Mouse (Mus musculus): ENCODE results near the gene Fbxl21. TPM values are rescaled to one million over a fixed set of nuclear protein-coding genes. Genes with fewer than 3 reads are reported as not detected.

Gene Fbxl21
- polyA plus RNA-seq, 1 experiment, result 0.20 TPM

GRCm38 (mm10) chr13:56544956-56545355 is 22.7 kb downstream of the Fbxl21 start:
- no peaks in the 10 kb centered on the region for H3K79me2 ChIP-seq (ENCODE audit: control insufficient read depth, insufficient read depth)
- no peak overlapping the region for H3K4me3 ChIP-seq
- H3K27me3 ChIP-seq (ENCODE audit: control insufficient read depth, insufficient read depth, insufficient read length), result peaks cover 5% of the 10 kb centered on the region
- no peak overlapping the region for H3ac ChIP-seq (ENCODE audit: control insufficient read depth, insufficient read length)
- TF ChIP-seq E2F4 (IDR thresholded peaks at IDR 0.05; ENCODE audit: insufficient read depth) (no peak), SRF (IDR thresholded peaks at IDR 0.05; ENCODE audit: control insufficient read depth, insufficient read length, low read depth) (no peak), MYOD1 (IDR thresholded peaks at IDR 0.05; ENCODE audit: control insufficient read depth in 1 of 3, insufficient read length in 2 of 3, low read depth in 2 of 3) (no peak), REST (IDR thresholded peaks at IDR 0.05; ENCODE audit: insufficient read depth, insufficient read length) (no peak), USF1 (IDR thresholded peaks at IDR 0.05; ENCODE audit: low read depth) (no peak), MYOG (IDR thresholded peaks at IDR 0.05; ENCODE audit: control insufficient read depth in 1 of 3, insufficient read depth in 1 of 3, insufficient read length in 2 of 3, low read depth in 2 of 3) (no peak), POLR2AphosphoS2 (IDR thresholded peaks at IDR 0.05; ENCODE audit: insufficient read length, low read depth) (no peak), POLR2A (IDR thresholded peaks at IDR 0.05; ENCODE audit: insufficient read length, low read depth) (no peak), CEBPB (IDR thresholded peaks at IDR 0.05; ENCODE audit: insufficient read depth, poor library complexity, severe bottlenecking) (no peak), MAX (IDR thresholded peaks at IDR 0.05; ENCODE audit: low read depth) (no peak), TCF12 (IDR thresholded peaks at IDR 0.05; ENCODE audit: insufficient read depth, poor library complexity, severe bottlenecking) (no peak), TCF3 (IDR thresholded peaks at IDR 0.05; ENCODE audit: insufficient read length, low read depth) (no peak)
- no peaks in the 10 kb centered on the region for H3K36me3 ChIP-seq (ENCODE audit: control insufficient read depth, insufficient read depth)
- no peak overlapping the region for H3K4me2 ChIP-seq (ENCODE audit: low read depth)

GRCm38 (mm10) chr13:56548401-56548800 is 26.1 kb downstream of the Fbxl21 start, which contains the start of gene Lect2:
Gene Lect2 (minus strand): TSS chr13:56548502.
- Histone ChIP-seq H3K4me2 (ENCODE audit: low read depth) (no peak within 1 kb of the TSS), H3K4me3 (no peak within 1 kb of the TSS), H3K36me3 (ENCODE audit: control insufficient read depth, insufficient read depth) (no peaks in the 10 kb centered on the region), H3K79me2 (ENCODE audit: control insufficient read depth, insufficient read depth) (no peaks in the 10 kb centered on the region), H3K27me3 (ENCODE audit: control insufficient read depth, insufficient read depth, insufficient read length) (peaks cover 5% of the 10 kb centered on the region), H3ac (ENCODE audit: control insufficient read depth, insufficient read length) (no peak within 1 kb of the TSS)
- no peak for TF ChIP-seq REST (IDR thresholded peaks at IDR 0.05; ENCODE audit: insufficient read depth, insufficient read length)
- TF ChIP-seq POLR2AphosphoS2 (IDR thresholded peaks at IDR 0.05; ENCODE audit: insufficient read length, low read depth), result no peak
- TF ChIP-seq E2F4 (IDR thresholded peaks at IDR 0.05; ENCODE audit: insufficient read depth), result no peak
- TF ChIP-seq MYOG (IDR thresholded peaks at IDR 0.05; ENCODE audit: control insufficient read depth in 1 of 3, insufficient read depth in 1 of 3, insufficient read length in 2 of 3, low read depth in 2 of 3), result no peak
- TF ChIP-seq POLR2A (IDR thresholded peaks at IDR 0.05; ENCODE audit: insufficient read length, low read depth), result no peak
- TF ChIP-seq CEBPB (IDR thresholded peaks at IDR 0.05; ENCODE audit: insufficient read depth, poor library complexity, severe bottlenecking), result no peak
- no peak for TF ChIP-seq USF1 (IDR thresholded peaks at IDR 0.05; ENCODE audit: low read depth)
- TF ChIP-seq TCF3 (IDR thresholded peaks at IDR 0.05; ENCODE audit: insufficient read length, low read depth), result no peak
- no peak for TF ChIP-seq MYOD1 (IDR thresholded peaks at IDR 0.05; ENCODE audit: control insufficient read depth in 1 of 3, insufficient read length in 2 of 3, low read depth in 2 of 3)
- TF ChIP-seq SRF (IDR thresholded peaks at IDR 0.05; ENCODE audit: control insufficient read depth, insufficient read length, low read depth), result no peak
- no peak for TF ChIP-seq TCF12 (IDR thresholded peaks at IDR 0.05; ENCODE audit: insufficient read depth, poor library complexity, severe bottlenecking)

GRCm38 (mm10) chr13:56549364-56549763 is 27.1 kb downstream of the Fbxl21 start:
- no peak overlapping the region for H3ac ChIP-seq (ENCODE audit: control insufficient read depth, insufficient read length)
- no peak for TF ChIP-seq MYOD1 (IDR thresholded peaks at IDR 0.05; ENCODE audit: control insufficient read depth in 1 of 3, insufficient read length in 2 of 3, low read depth in 2 of 3)
- H3K36me3 ChIP-seq (ENCODE audit: control insufficient read depth, insufficient read depth), result no peaks in the 10 kb centered on the region
- H3K4me3 ChIP-seq, result no peak overlapping the region
- H3K27me3 ChIP-seq (ENCODE audit: control insufficient read depth, insufficient read depth, insufficient read length), result peaks cover 3% of the 10 kb centered on the region
- no peak overlapping the region for H3K4me2 ChIP-seq (ENCODE audit: low read depth)
- H3K79me2 ChIP-seq (ENCODE audit: control insufficient read depth, insufficient read depth), result no peaks in the 10 kb centered on the region

DNA sequence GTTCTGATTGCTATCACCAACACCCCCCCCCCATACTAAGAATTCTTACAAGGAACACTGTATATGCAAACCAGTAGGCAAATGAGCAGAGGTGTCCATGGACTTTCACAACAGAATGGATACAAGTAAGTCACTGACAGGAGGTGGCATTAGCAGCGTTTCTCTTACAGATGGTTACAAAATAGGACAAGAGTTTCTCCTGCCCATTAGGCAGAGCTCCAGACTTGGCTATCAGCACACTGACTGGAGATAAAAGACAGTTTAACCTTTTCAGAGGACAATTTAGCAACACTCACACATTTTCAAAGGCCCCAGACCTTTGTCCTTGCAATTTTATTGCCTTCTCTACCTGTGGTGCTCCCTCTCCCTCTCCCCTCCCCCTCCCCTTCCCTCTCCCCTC is 28.3 kb downstream of the Fbxl21 start:
- H3K79me2 ChIP-seq (ENCODE audit: control insufficient read depth, insufficient read depth), result no peaks in the 10 kb centered on the region
- H3K4me3 ChIP-seq, result no peak overlapping the region
- no peak overlapping the region for H3ac ChIP-seq (ENCODE audit: control insufficient read depth, insufficient read length)
- H3K27me3 ChIP-seq (ENCODE audit: control insufficient read depth, insufficient read depth, insufficient read length), result no peaks in the 10 kb centered on the region
- TF ChIP-seq USF1 (IDR thresholded peaks at IDR 0.05; ENCODE audit: low read depth) (no peak), MYOG (IDR thresholded peaks at IDR 0.05; ENCODE audit: control insufficient read depth in 1 of 3, insufficient read depth in 1 of 3, insufficient read length in 2 of 3, low read depth in 2 of 3) (no peak), CEBPB (IDR thresholded peaks at IDR 0.05; ENCODE audit: insufficient read depth, poor library complexity, severe bottlenecking) (no peak), MYOD1 (IDR thresholded peaks at IDR 0.05; ENCODE audit: control insufficient read depth in 1 of 3, insufficient read length in 2 of 3, low read depth in 2 of 3) (no peak), TCF3 (IDR thresholded peaks at IDR 0.05; ENCODE audit: insufficient read length, low read depth) (no peak), POLR2AphosphoS2 (IDR thresholded peaks at IDR 0.05; ENCODE audit: insufficient read length, low read depth) (no peak), POLR2A (IDR thresholded peaks at IDR 0.05; ENCODE audit: insufficient read length, low read depth) (no peak), MAX (IDR thresholded peaks at IDR 0.05; ENCODE audit: low read depth) (no peak), REST (IDR thresholded peaks at IDR 0.05; ENCODE audit: insufficient read depth, insufficient read length) (no peak), SRF (IDR thresholded peaks at IDR 0.05; ENCODE audit: control insufficient read depth, insufficient read length, low read depth) (no peak)
- H3K4me2 ChIP-seq (ENCODE audit: low read depth), result no peak overlapping the region
- no peaks in the 10 kb centered on the region for H3K36me3 ChIP-seq (ENCODE audit: control insufficient read depth, insufficient read depth)

DNA sequence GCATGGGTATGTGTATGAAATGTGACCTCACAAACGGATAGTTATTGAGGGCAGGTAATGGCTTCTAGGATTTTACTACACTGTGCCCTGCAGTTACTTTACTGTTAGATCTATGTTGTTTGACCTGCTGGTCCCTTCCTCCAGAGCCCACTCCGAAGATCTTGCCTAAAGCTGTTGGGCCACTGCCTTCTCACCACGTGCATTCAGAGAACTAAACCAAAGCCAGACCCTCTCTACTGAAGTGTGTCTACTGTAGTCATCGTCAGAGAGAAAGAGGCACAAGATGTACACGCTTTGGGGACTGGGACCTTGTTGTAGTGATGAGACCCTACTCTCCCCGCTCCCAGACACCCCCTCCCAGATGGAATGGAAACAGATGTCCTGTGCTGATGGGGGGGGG is 29.4 kb downstream of the Fbxl21 start:
- H3ac ChIP-seq (ENCODE audit: control insufficient read depth, insufficient read length), result no peak overlapping the region
- H3K27me3 ChIP-seq (ENCODE audit: control insufficient read depth, insufficient read depth, insufficient read length), result no peaks in the 10 kb centered on the region
- H3K4me3 ChIP-seq, result no peak overlapping the region
- no peak overlapping the region for H3K4me2 ChIP-seq (ENCODE audit: low read depth)
- no peak for TF ChIP-seq REST (IDR thresholded peaks at IDR 0.05; ENCODE audit: insufficient read depth, insufficient read length)
- no peak for TF ChIP-seq E2F4 (IDR thresholded peaks at IDR 0.05; ENCODE audit: insufficient read depth)
- TF ChIP-seq TCF3 (IDR thresholded peaks at IDR 0.05; ENCODE audit: insufficient read length, low read depth), result no peak
- TF ChIP-seq USF1 (IDR thresholded peaks at IDR 0.05; ENCODE audit: low read depth), result no peak
- no peak for TF ChIP-seq MYOG (IDR thresholded peaks at IDR 0.05; ENCODE audit: control insufficient read depth in 1 of 3, insufficient read depth in 1 of 3, insufficient read length in 2 of 3, low read depth in 2 of 3)
- H3K36me3 ChIP-seq (ENCODE audit: control insufficient read depth, insufficient read depth), result no peaks in the 10 kb centered on the region
- no peaks in the 10 kb centered on the region for H3K79me2 ChIP-seq (ENCODE audit: control insufficient read depth, insufficient read depth)

All from myocyte (in vitro differentiated cells).